Mouse (Mus musculus): ENCODE data around the gene Gucy1b2.

Gene Gucy1b2

DNA sequence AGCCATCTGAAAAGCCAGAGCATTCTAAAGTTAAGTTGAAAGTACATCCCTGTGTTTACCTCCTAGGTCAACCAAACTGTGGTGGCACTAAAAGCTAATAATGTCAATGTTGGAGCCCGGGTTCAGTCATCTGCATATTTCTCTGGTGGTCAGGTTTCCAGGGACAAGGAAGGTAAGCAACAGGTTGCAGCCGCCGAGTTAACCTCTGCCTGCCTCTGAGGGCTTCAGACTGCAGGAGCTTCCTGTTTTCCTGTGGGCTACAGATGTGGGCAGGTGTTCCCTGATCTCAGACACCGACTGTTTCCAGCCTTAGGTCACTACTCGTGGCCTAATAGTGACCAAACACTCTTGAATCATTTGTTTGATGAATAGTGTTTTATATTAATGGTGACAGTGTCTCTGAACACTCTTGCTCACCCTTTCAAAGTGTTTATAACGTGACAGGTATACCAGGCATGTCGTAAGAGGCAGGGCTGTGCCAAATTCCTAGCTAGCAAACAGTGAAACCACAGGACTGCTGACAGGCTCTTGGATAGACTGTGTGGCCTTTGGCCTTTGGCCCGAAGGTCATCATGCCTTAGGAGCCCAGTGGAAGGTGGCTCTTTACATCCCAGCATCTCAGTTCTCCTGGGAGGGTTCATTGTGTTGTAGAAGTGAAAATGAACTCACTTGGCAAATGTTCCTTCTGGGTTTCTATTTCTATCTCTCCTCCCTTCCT is 94.7 kb downstream of the Gucy1b2 start:
- no peak for DNase-seq (ENCODE audit: low spot score)

DNA sequence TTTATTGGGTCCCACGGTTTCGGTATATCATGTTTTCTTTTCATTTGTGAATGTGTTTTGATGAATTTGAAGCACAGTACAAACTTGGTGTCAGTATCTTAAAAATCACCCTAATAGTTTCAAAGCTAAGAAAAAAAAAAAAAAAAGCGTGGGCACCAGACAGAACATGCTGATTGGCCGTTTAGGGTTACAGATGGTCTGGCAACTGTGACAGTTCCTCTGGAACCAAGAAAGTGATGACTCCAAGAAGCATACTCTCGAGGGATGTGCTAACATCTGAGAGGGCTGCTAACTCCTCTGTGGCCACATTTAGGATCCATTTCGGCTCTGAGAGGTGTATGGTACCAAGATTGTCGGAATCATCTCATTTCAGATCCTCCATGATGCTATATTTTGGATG is 100.9 kb downstream of the Gucy1b2 start:
- DNase-seq (ENCODE audit: low spot score): no peak

DNA sequence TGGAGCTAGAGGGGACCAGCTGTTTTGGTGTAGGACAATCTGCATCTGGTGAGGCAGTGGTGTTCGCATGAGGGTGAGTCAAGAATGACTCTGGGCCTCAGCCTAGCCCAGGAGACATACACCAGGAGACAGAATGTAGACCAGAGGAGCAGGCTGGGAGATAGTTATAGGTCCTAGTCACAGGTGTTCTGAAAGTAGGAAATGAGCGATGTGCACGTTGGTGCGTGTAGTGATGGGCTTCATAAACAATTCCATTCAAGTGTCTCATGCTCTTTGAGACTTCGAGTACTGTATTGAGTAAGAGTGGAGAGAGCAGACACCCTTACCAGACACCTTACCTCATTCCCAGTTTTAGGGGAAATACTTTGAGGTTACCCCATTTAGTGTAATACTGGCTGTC is 102.3 kb downstream of the Gucy1b2 start:
- DNase-seq (ENCODE audit: low spot score): no peak

- no peak for DNase-seq (ENCODE audit: low spot score)
Measured at GRCm38 (mm10) chr14:62353372-62353771, 102.7 kb downstream of the Gucy1b2 start.

GRCm38 (mm10) chr14:62350890-62351289 is 105.2 kb downstream of the Gucy1b2 start:
- DNase-seq (ENCODE audit: low spot score): no peak

DNA sequence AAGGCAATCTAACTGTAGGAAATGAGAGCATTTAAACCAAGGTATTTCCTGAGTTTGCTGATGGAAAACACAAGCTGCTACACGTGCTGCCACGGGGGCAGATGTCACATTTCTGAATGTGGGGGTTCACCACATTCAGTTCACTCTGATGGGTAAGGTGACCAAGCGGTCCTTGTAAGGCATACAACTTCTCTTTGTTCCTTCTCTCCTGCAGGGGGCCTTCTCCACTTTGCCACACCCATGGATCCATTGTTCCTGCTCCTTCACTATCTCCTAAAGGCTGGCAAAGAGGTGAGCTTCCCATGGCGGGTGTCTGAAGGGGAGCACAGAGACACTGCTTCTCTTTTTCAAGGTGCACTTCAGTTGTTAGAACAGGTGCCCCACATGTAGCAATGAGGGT is 105.9 kb downstream of the Gucy1b2 start:
- DNase-seq (ENCODE audit: low spot score): no peak

DNA sequence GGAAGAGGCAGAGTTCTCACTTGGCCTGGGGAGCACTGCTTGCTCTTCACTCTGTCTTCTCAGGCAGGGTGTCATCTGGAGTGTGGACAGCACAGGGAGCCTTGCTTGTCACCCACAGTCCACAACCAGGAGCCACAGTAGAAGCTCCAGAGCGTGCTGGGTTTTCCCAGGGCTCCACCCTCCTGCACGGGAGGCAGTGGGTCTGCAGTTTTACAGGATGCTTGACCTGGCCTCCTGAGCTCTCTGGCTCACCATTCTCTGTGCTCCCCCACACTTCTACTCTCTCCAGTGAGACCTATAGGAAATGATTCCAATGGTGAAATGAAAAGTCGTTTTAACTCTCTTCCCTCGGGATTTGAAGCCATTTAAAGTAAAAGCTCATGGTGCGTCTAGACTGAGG is 106.3 kb downstream of the Gucy1b2 start:
- DNase-seq (ENCODE audit: low spot score): no peak

GRCm38 (mm10) chr14:62347103-62347502 is 109.0 kb downstream of the Gucy1b2 start:
- DNase-seq (ENCODE audit: low spot score): no peak

GRCm38 (mm10) chr14:62346570-62346969 is 109.5 kb downstream of the Gucy1b2 start:
- peak; percentile 54 for DNase-seq (ENCODE audit: low spot score)
